Mouse (Mus musculus): ENCODE measurements around the gene Bend7. TPM values are rescaled to one million over a fixed set of nuclear protein-coding genes. Genes with fewer than 3 reads are reported as not detected.

Gene Bend7
- polyA plus RNA-seq, 1 experiment from 2014 or later = 11.1 TPM

- Histone ChIP-seq H3K9me3 (ENCODE audit: low read depth, low read length) (no peaks in the 10 kb centered on the region), H3K4me3 (ENCODE audit: low read depth, low read length) (no peak overlapping the region), H3K36me3 (ENCODE audit: insufficient read depth) (no peaks in the 10 kb centered on the region), H3K27ac (ENCODE audit: low read depth) (no peak overlapping the region), H3K9ac (no peak overlapping the region), H3K4me2 (no peak overlapping the region), H3K4me1 (ENCODE audit: insufficient read depth) (no peaks in the 10 kb centered on the region), H3K27me3 (ENCODE audit: insufficient read depth, low read length) (peaks cover 9% of the 10 kb centered on the region)
- no peak for DNase-seq
- TF ChIP-seq CTCF (IDR thresholded peaks at IDR 0.05; ENCODE audit: low read depth) = no peak
- ATAC-seq (ENCODE audit: insufficient read depth) = no peak
- 71% methylated on average over 8 of the region's 8 CpGs for WGBS
Measured at GRCm38 (mm10) chr2:4723088-4723487, 5.5 kb downstream of the Bend7 start.

GRCm38 (mm10) chr2:4730161-4730560, 12.5 kb downstream of the Bend7 start:
- Histone ChIP-seq H3K4me2 (no peak overlapping the region), H3K9me3 (ENCODE audit: low read depth, low read length) (no peaks in the 10 kb centered on the region), H3K27ac (ENCODE audit: low read depth) (no peak overlapping the region), H3K4me3 (ENCODE audit: low read depth, low read length) (no peak overlapping the region), H3K4me1 (ENCODE audit: insufficient read depth) (no peaks in the 10 kb centered on the region), H3K27me3 (ENCODE audit: insufficient read depth, low read length) (no peaks in the 10 kb centered on the region), H3K9ac (no peak overlapping the region), H3K36me3 (ENCODE audit: insufficient read depth) (no peaks in the 10 kb centered on the region)
- no peak for TF ChIP-seq CTCF (IDR thresholded peaks at IDR 0.05; ENCODE audit: low read depth)
- WGBS = 89% methylated on average over 4 of the region's 4 CpGs
- no peak for DNase-seq
- ATAC-seq (ENCODE audit: insufficient read depth) = no peak

GRCm38 (mm10) chr2:4733971-4734370, 16.3 kb downstream of the Bend7 start:
- WGBS = 81% methylated on average over 1 of the region's 1 CpGs
- no peak for TF ChIP-seq CTCF (IDR thresholded peaks at IDR 0.05; ENCODE audit: low read depth)
- Histone ChIP-seq H3K4me2 (no peak overlapping the region), H3K36me3 (ENCODE audit: insufficient read depth) (no peaks in the 10 kb centered on the region), H3K4me1 (ENCODE audit: insufficient read depth) (0 out of 2 replicates have a peak, but pooled peaks cover 8% of the 10 kb centered on the region), H3K27ac (ENCODE audit: low read depth) (no peak overlapping the region), H3K4me3 (ENCODE audit: low read depth, low read length) (no peak overlapping the region), H3K9me3 (ENCODE audit: low read depth, low read length) (no peaks in the 10 kb centered on the region), H3K27me3 (ENCODE audit: insufficient read depth, low read length) (no peaks in the 10 kb centered on the region), H3K9ac (no peak overlapping the region)
- ATAC-seq (ENCODE audit: insufficient read depth) (no peak), DNase-seq (no peak)

GRCm38 (mm10) chr2:4736095-4736797, 18.6 kb downstream of the Bend7 start:
- no peak; the same call in 1 of the 2 replicates for ATAC-seq (ENCODE audit: insufficient read depth)

GRCm38 (mm10) chr2:4736798-4737155, 19.1 kb downstream of the Bend7 start:
- Histone ChIP-seq H3K4me3 (ENCODE audit: low read depth, low read length) (no peak overlapping the region), H3K27me3 (ENCODE audit: insufficient read depth, low read length) (no peaks in the 10 kb centered on the region), H3K4me2 (no peak overlapping the region), H3K36me3 (ENCODE audit: insufficient read depth) (no peaks in the 10 kb centered on the region), H3K9ac (no peak overlapping the region), H3K27ac (ENCODE audit: low read depth) (peak overlapping the region; percentile 75), H3K9me3 (ENCODE audit: low read depth, low read length) (no peaks in the 10 kb centered on the region), H3K4me1 (ENCODE audit: insufficient read depth) (0 out of 2 replicates have a peak, but pooled peaks cover 8% of the 10 kb centered on the region)
- 57% methylated on average over 4 of the region's 4 CpGs for WGBS
- DNase-seq (peak; percentile 31), ATAC-seq (ENCODE audit: insufficient read depth) (peak; percentile 52)
- no peak for TF ChIP-seq CTCF (IDR thresholded peaks at IDR 0.05; ENCODE audit: low read depth)

More at GRCm38 (mm10) chr2:4736095-4736797, 18.6 kb downstream of the Bend7 start:
- Histone ChIP-seq H3K36me3 (ENCODE audit: insufficient read depth) (no peaks in the 10 kb centered on the region), H3K9ac (no peak overlapping the region), H3K27me3 (ENCODE audit: insufficient read depth, low read length) (no peaks in the 10 kb centered on the region), H3K27ac (ENCODE audit: low read depth) (peak overlapping the region; percentile 75), H3K4me3 (ENCODE audit: low read depth, low read length) (no peak overlapping the region), H3K4me2 (no peak overlapping the region), H3K4me1 (ENCODE audit: insufficient read depth) (0 out of 2 replicates have a peak, but pooled peaks cover 8% of the 10 kb centered on the region), H3K9me3 (ENCODE audit: low read depth, low read length) (no peaks in the 10 kb centered on the region)
- TF ChIP-seq CTCF (IDR thresholded peaks at IDR 0.05; ENCODE audit: low read depth) = no peak
- peak; percentile 42 for DNase-seq
- WGBS = 48% methylated on average over 7 of the region's 7 CpGs

GRCm38 (mm10) chr2:4751918-4752317, 34.3 kb downstream of the Bend7 start:
- no peaks in the 10 kb centered on the region for H3K4me1 ChIP-seq (ENCODE audit: insufficient read depth)
- H3K27me3 ChIP-seq (ENCODE audit: insufficient read depth, low read length) = no peaks in the 10 kb centered on the region
- TF ChIP-seq CTCF (IDR thresholded peaks at IDR 0.05; ENCODE audit: low read depth) = no peak
- no peak overlapping the region for H3K4me3 ChIP-seq (ENCODE audit: low read depth, low read length)
- no peak overlapping the region for H3K9ac ChIP-seq
- no peak overlapping the region for H3K27ac ChIP-seq (ENCODE audit: low read depth)
- H3K9me3 ChIP-seq (ENCODE audit: low read depth, low read length) = no peaks in the 10 kb centered on the region
- H3K36me3 ChIP-seq (ENCODE audit: insufficient read depth) = no peaks in the 10 kb centered on the region
- no peak for ATAC-seq (ENCODE audit: insufficient read depth)
- H3K4me2 ChIP-seq = no peak overlapping the region
- WGBS = 72% methylated on average over 6 of the region's 6 CpGs
- DNase-seq = no peak

GRCm38 (mm10) chr2:4755716-4756115, 38.1 kb downstream of the Bend7 start:
- 0 out of 2 replicates have a peak overlapping the region, but pooled peaks have one; percentile 16 for H3K27ac ChIP-seq (ENCODE audit: low read depth)
- 54% methylated on average over 8 of the region's 8 CpGs for WGBS
- TF ChIP-seq CTCF (IDR thresholded peaks at IDR 0.05; ENCODE audit: low read depth) = no peak
- DNase-seq (peak; percentile 27), ATAC-seq (ENCODE audit: insufficient read depth) (no peak)
- H3K4me1 ChIP-seq (ENCODE audit: insufficient read depth) = no peaks in the 10 kb centered on the region
- no peaks in the 10 kb centered on the region for H3K27me3 ChIP-seq (ENCODE audit: insufficient read depth, low read length)
- H3K4me3 ChIP-seq (ENCODE audit: low read depth, low read length) = no peak overlapping the region
- H3K9ac ChIP-seq = no peak overlapping the region
- H3K36me3 ChIP-seq (ENCODE audit: insufficient read depth) = no peaks in the 10 kb centered on the region
- H3K9me3 ChIP-seq (ENCODE audit: low read depth, low read length) = no peaks in the 10 kb centered on the region
- H3K4me2 ChIP-seq = no peak overlapping the region
